Mouse (Mus musculus) gonadal fat pad, adult 2 months (tissue): ENCODE results near the gene Rab7b. TPM values are rescaled to one million over a fixed set of nuclear protein-coding genes. Genes with fewer than 3 reads are reported as not detected.

ENCODE experiments used
- polyA plus RNA-seq: library from polyadenylated mRNA; depleted of rRNA; stranded (reverse); fragments of >200 nt; gene quantifications from 2 replicates; pipeline ENCODE4 v1.2.3, GENCODE M21; 2012; rRNA removed

The Rab7b gene
- polyA plus RNA-seq, 1 experiment = 7.0 TPM

Other genes with a start within 250 kb of the Rab7b start
- gene Srgap2, start 161.3 kb upstream of the Rab7b start, polyA plus RNA-seq = 21.9 and 28.4 TPM in 2 replicates
- 0.42 and 0.43 TPM in 2 replicates for gene Fam72a, start 160.8 kb upstream of the Rab7b start, polyA plus RNA-seq
- gene Avpr1b, start 89.5 kb upstream of the Rab7b start, polyA plus RNA-seq = not detected in 2 replicates
- gene Ctse, start 50.4 kb upstream of the Rab7b start, polyA plus RNA-seq = 1.1 and 1.8 TPM in 2 replicates
- gene Slc26a9, start 55.3 kb downstream of the Rab7b start, polyA plus RNA-seq = 0.12 and 0.38 TPM in 2 replicates
- 1.9 and 2.6 TPM in 2 replicates for gene Pm20d1, start 108.7 kb downstream of the Rab7b start, polyA plus RNA-seq
- gene Slc41a1, start 138.8 kb downstream of the Rab7b start, polyA plus RNA-seq = 29.3 and 42.3 TPM in 2 replicates
- gene Rab29, start 178.5 kb downstream of the Rab7b start, polyA plus RNA-seq = 23.4 and 35.2 TPM in 2 replicates
- 11.0 and 19.8 TPM in 2 replicates for gene Nucks1, start 221.8 kb downstream of the Rab7b start, polyA plus RNA-seq